In the genomic region with DNA sequence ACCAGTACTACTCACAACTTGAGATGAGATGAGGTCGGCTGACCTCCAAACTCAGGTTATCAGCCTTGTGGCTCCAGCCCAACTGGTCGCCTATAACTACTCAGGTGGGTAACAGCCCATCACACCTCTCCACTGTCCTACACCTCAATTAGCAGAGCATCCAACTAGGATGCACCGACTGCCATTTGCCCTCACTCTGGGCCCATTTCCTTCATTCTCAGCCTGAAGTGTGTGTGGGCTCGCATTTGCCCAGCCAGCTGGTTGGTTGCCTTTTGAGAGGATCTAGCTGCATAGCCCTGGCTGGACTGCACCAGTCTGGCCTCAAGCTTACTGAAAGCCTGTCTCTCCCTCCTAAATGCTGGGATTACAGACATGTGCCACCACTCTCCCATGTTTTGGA, we compare ENCODE assay signal across 26 mouse cellular contexts. TPM values are rescaled to one million over a fixed set of nuclear protein-coding genes. Genes with fewer than 3 reads are reported as not detected.
DNase-seq lines count a peak whose midpoint lies in the region; ATAC-seq and TF ChIP-seq lines count a peak whose summit lies in the region.
"Had no signal": no experiment of that assay in that cellular context is flagged by ENCODE, and none has a peak within 500 bp of the region (broad histone marks: within the 10 kb centered on the region; RNA-seq: fewer than 3 reads in every experiment).

No protein-coding gene starts in this region.

- no peak overlapping the region for H3K9ac ChIP-seq in forebrain, postnatal 0 days
- no peak overlapping the region for H3K9ac ChIP-seq in forebrain, embryonic 16.5 days (replicated peaks; ENCODE audit: low read depth, low read length)
- H3K9ac ChIP-seq in CH12.LX (ENCODE audit: insufficient read depth, low read depth), result no peak overlapping the region
- H3K9ac ChIP-seq: embryonic facial prominence, embryonic 12.5 days; forebrain, embryonic 12.5 days had no signal

- DNase-seq in forebrain, postnatal 0 days, result no peak
- no peak for DNase-seq in layer of hippocampus, adult 2 months (ENCODE audit: low spot score in 2 of 2)
- no peak for DNase-seq in layer of hippocampus, adult 9-10 months (ENCODE audit: low spot score)
- DNase-seq in CH12.LX (ENCODE audit: extremely low read depth), result no peak
- DNase-seq in right cerebral cortex, postnatal 25 days, result no peak
- DNase-seq in cerebellum, adult 9-11 months, result no peak
- DNase-seq: adrenal gland, adult 8-10 months; adrenal gland, postnatal 14 days; adrenal gland, postnatal 36 days; B cell, adult 2 months; cerebellum, adult 9-10 months; cerebellum, postnatal 14 days; cerebellum, postnatal 36 days had no signal

- 83% methylated on average over 4 of the region's 4 CpGs for WGBS in forebrain, postnatal 0 days
- WGBS in forebrain, embryonic 16.5 days, result 88% methylated on average over 4 of the region's 4 CpGs

- no peak for TF ChIP-seq CTCF in forebrain, postnatal 0 days (IDR thresholded peaks at IDR 0.05; ENCODE audit: low read depth)
- TF ChIP-seq CTCF in layer of hippocampus, adult 2 months (conservative IDR thresholded peaks at IDR 0.05), result no peak
- no peak for TF ChIP-seq CTCF in CH12.LX (conservative IDR thresholded peaks at IDR 0.05 in 1 of 2, IDR thresholded peaks at IDR 0.05 in 1 of 2; ENCODE audit: low read depth in 2 of 2, low read length in 2 of 2)
- no peak for TF ChIP-seq CTCF in cortical plate, adult 2 months (IDR thresholded peaks at IDR 0.05; ENCODE audit: extremely low read depth, insufficient read depth, low read length)

- H3K4me3 ChIP-seq in forebrain, postnatal 0 days (ENCODE audit: low read depth, low read length), result no peak overlapping the region
- no peak overlapping the region for H3K4me3 ChIP-seq in forebrain, embryonic 16.5 days (replicated peaks; ENCODE audit: low read length)
- no peak overlapping the region for H3K4me3 ChIP-seq in layer of hippocampus, adult 2 months
- H3K4me3 ChIP-seq in CH12.LX (replicated peaks in 1 of 3; ENCODE audit: low read depth in 2 of 3, low read length in 2 of 3, poor library complexity in 1 of 3), result no peak overlapping the region
- H3K4me3 ChIP-seq in cortical plate, adult 2 months (ENCODE audit: insufficient read depth, low read length), result no peak overlapping the region
- H3K4me3 ChIP-seq: embryonic facial prominence, embryonic 10.5 days; embryonic facial prominence, embryonic 12.5 days; erythroblast, embryonic 14.5 days; forebrain, embryonic 10.5 days; forebrain, embryonic 12.5 days had no signal

- peaks cover 27% of the 10 kb centered on the region for H3K79me2 ChIP-seq in CH12.LX (replicated peaks; ENCODE audit: control insufficient read depth, extremely low read depth, insufficient read depth, poor library complexity, severe bottlenecking)

- no peak for TF ChIP-seq EP300 in CH12.LX (IDR thresholded peaks at IDR 0.05; ENCODE audit: low read length)

- H3K27ac ChIP-seq in forebrain, postnatal 0 days (ENCODE audit: low read depth, low read length), result 0 out of 2 replicates have a peak overlapping the region, but pooled peaks have one; percentile 21
- no peak overlapping the region for H3K27ac ChIP-seq in forebrain, embryonic 16.5 days (ENCODE audit: low read length)
- peak overlapping the region; percentile 67; the same call in 1 of the 2 replicates for H3K27ac ChIP-seq in layer of hippocampus, adult 2 months
- peak overlapping the region; percentile 2; the same call in 1 of the 2 replicates for H3K27ac ChIP-seq in CH12.LX (ENCODE audit: insufficient read depth, low read depth)
- no peak overlapping the region for H3K27ac ChIP-seq in cortical plate, adult 2 months (ENCODE audit: insufficient read depth, low read length)
- H3K27ac ChIP-seq: embryonic facial prominence, embryonic 10.5 days; embryonic facial prominence, embryonic 12.5 days; forebrain, embryonic 10.5 days; forebrain, embryonic 12.5 days had no signal

- ATAC-seq in forebrain, postnatal 0 days, result no peak
- no peak for ATAC-seq in forebrain, embryonic 16.5 days
- ATAC-seq: activated CD4-positive, CD25-positive, alpha-beta regulatory T cell, adult 4 months; CD4-positive, CD25-positive, alpha-beta regulatory T cell, adult 4 months; forebrain, embryonic 14.5 days; Patski had no signal

- TF ChIP-seq RAD21 in CH12.LX (IDR thresholded peaks at IDR 0.05; ENCODE audit: low read depth, low read length), result no peak

- no peak for TF ChIP-seq POLR2A in CH12.LX (IDR thresholded peaks at IDR 0.05; ENCODE audit: low read depth, low read length)
- TF ChIP-seq POLR2A in cortical plate, adult 2 months (IDR thresholded peaks at IDR 0.05; ENCODE audit: extremely low read depth, insufficient read depth, low read length), result 0 out of 2 replicates have a peak, but pooled peaks have one; percentile 5

- no peak overlapping the region for H3K4me2 ChIP-seq in forebrain, postnatal 0 days (ENCODE audit: low read depth)
- no peak overlapping the region for H3K4me2 ChIP-seq in forebrain, embryonic 16.5 days (ENCODE audit: low read length)
- H3K4me2 ChIP-seq in CH12.LX (ENCODE audit: insufficient read depth, low read depth, poor library complexity, severe bottlenecking), result no peak overlapping the region
- H3K4me2 ChIP-seq: embryonic facial prominence, embryonic 12.5 days; forebrain, embryonic 12.5 days had no signal

- H3K27me3 ChIP-seq in forebrain, postnatal 0 days (ENCODE audit: insufficient read depth, low read length), result no peaks in the 10 kb centered on the region
- H3K27me3 ChIP-seq in forebrain, embryonic 16.5 days (replicated peaks; ENCODE audit: control insufficient read depth, insufficient read depth, low read length), result no peaks in the 10 kb centered on the region
- no peaks in the 10 kb centered on the region for H3K27me3 ChIP-seq in CH12.LX (replicated peaks)
- H3K27me3 ChIP-seq: embryonic facial prominence, embryonic 12.5 days; forebrain, embryonic 12.5 days; Patski had no signal

- no peaks in the 10 kb centered on the region for H3K9me3 ChIP-seq in forebrain, postnatal 0 days (ENCODE audit: low read length)
- H3K9me3 ChIP-seq in forebrain, embryonic 16.5 days (ENCODE audit: control insufficient read depth, low read length), result no peaks in the 10 kb centered on the region
- H3K9me3 ChIP-seq in CH12.LX (replicated peaks; ENCODE audit: low read length), result no peaks in the 10 kb centered on the region
- H3K9me3 ChIP-seq: embryonic facial prominence, embryonic 10.5 days; embryonic facial prominence, embryonic 12.5 days; forebrain, embryonic 10.5 days; forebrain, embryonic 12.5 days; G1E had no signal

- H3K4me1 ChIP-seq in forebrain, postnatal 0 days (ENCODE audit: insufficient read depth), result 0 out of 2 replicates have a peak, but pooled peaks cover 7% of the 10 kb centered on the region
- peaks cover 18% of the 10 kb centered on the region for H3K4me1 ChIP-seq in forebrain, embryonic 16.5 days (replicated peaks; ENCODE audit: control insufficient read depth, insufficient read depth, low read length)
- peaks cover 6 to 34% of the 10 kb centered on the region in 2 experiments; a peak in 3 of 4 replicates for H3K4me1 ChIP-seq in CH12.LX (ENCODE audit: control insufficient read depth in 1 of 2, insufficient read depth in 2 of 2)
- no peaks in the 10 kb centered on the region for H3K4me1 ChIP-seq in cortical plate, adult 2 months (ENCODE audit: control insufficient read depth, insufficient read depth, low read length)

- peaks cover 50% of the 10 kb centered on the region for H3K36me3 ChIP-seq in forebrain, postnatal 0 days (ENCODE audit: insufficient read depth)
- peaks cover 36% of the 10 kb centered on the region for H3K36me3 ChIP-seq in forebrain, embryonic 16.5 days (ENCODE audit: control insufficient read depth, insufficient read depth)
- H3K36me3 ChIP-seq in CH12.LX (replicated peaks in 1 of 2; ENCODE audit: control insufficient read depth in 1 of 2, insufficient read depth in 1 of 2, low read length in 1 of 2), result peaks cover 45 to 69% of the 10 kb centered on the region in 2 experiments

- dilution Hi-C loops in CH12.LX (cut with MboI; ENCODE audit: extremely low pct_ligation_motif_present, extremely low pct_unique_long_range_greater_than_20kb, low sequenced_read_pairs), result no loop called here

- in situ Hi-C loops in CH12.LX (cut with MboI; ENCODE audit: low pct_ligation_motif_present, low pct_unique_long_range_greater_than_20kb, low sequenced_read_pairs), result loop anchor here (25.0 kb wide), 1 partner anchor 305 kb away; no protein-coding TSS in a partner anchor

RNA-seq across cellular contexts. Expression of gene Nme2, which starts 1.7 kb away (rescaled TPM):
- total RNA-seq in forebrain, postnatal 0 days (2014; rRNA removed), result 299 and 495 TPM in 2 replicates
- polyA plus RNA-seq in forebrain, postnatal 0 days (2015; fragmentation: Nextera tagmentation; extraction: Ambion mirVana), result 195 and 278 TPM in 2 replicates
- 86.5 and 106 TPM in 2 replicates for polyA plus RNA-seq in forebrain, embryonic 16.5 days (2015; fragmentation: Nextera tagmentation; extraction: Ambion mirVana)
- total RNA-seq in layer of hippocampus, adult 2 months (2021), result 100 to 1,000 TPM in 1 of 2 experiments, 10 to 100 TPM in 1; 80.1 to 110 TPM
- total RNA-seq in CH12.LX (2012; rRNA removed), result 1,722 and 2,105 TPM in 2 replicates
- 1,555 and 1,586 TPM in 2 replicates for total RNA-seq in CH12.LX (2014; rRNA removed)
- 945 and 1,140 TPM in 2 replicates for polyA plus RNA-seq in CH12.LX (2012; ENCODE audit: insufficient read length, low read depth)
- polyA plus RNA-seq in cortical plate, adult 2 months (2012; rRNA removed), result 108 and 129 TPM in 2 replicates

RNA-seq across cellular contexts. Expression of gene Gm20390, which starts 10.3 kb away (rescaled TPM):
- 90.4 and 115 TPM in 2 replicates for total RNA-seq in forebrain, postnatal 0 days (2014; rRNA removed)
- 448 and 574 TPM in 2 replicates for polyA plus RNA-seq in forebrain, postnatal 0 days (2015; fragmentation: Nextera tagmentation; extraction: Ambion mirVana)
- 347 and 368 TPM in 2 replicates for polyA plus RNA-seq in forebrain, embryonic 16.5 days (2015; fragmentation: Nextera tagmentation; extraction: Ambion mirVana)
- total RNA-seq in layer of hippocampus, adult 2 months (2021), result 100 to 1,000 TPM in 1 of 2 experiments, 10 to 100 TPM in 1; 96.8 to 111 TPM
- total RNA-seq in CH12.LX (2012; rRNA removed) (717 and 896 TPM in 2 replicates), CH12.LX (2014; rRNA removed) (136 and 137 TPM in 2 replicates)
- 691 and 791 TPM in 2 replicates for polyA plus RNA-seq in CH12.LX (2012; ENCODE audit: insufficient read length, low read depth)
- 67.5 and 82.7 TPM in 2 replicates for polyA plus RNA-seq in cortical plate, adult 2 months (2012; rRNA removed)
- total RNA-seq: common myeloid progenitor, adult 5-6 weeks had no signal

RNA-seq across cellular contexts. Expression of gene Nme1, which starts 10.6 kb away (rescaled TPM):
- 60.0 and 103 TPM in 2 replicates for total RNA-seq in forebrain, postnatal 0 days (2014; rRNA removed)
- polyA plus RNA-seq in forebrain, postnatal 0 days (2015; fragmentation: Nextera tagmentation; extraction: Ambion mirVana), result 361 and 415 TPM in 2 replicates
- polyA plus RNA-seq in forebrain, embryonic 16.5 days (2015; fragmentation: Nextera tagmentation; extraction: Ambion mirVana), result 267 and 357 TPM in 2 replicates
- 10 to 100 TPM; 68.7 to 75.0 TPM for total RNA-seq in layer of hippocampus, adult 2 months (2021)
- 187 and 253 TPM in 2 replicates for total RNA-seq in CH12.LX (2012; rRNA removed)
- total RNA-seq in CH12.LX (2014; rRNA removed), result 443 and 488 TPM in 2 replicates
- polyA plus RNA-seq in CH12.LX (2012; ENCODE audit: insufficient read length, low read depth), result 129 and 170 TPM in 2 replicates
- polyA plus RNA-seq in cortical plate, adult 2 months (2012; rRNA removed), result 220 and 244 TPM in 2 replicates

RNA-seq across cellular contexts. Expression of gene Spag9, which starts 38.1 kb away (rescaled TPM):
- total RNA-seq in forebrain, postnatal 0 days (2014; rRNA removed), result 127 and 155 TPM in 2 replicates
- polyA plus RNA-seq in forebrain, postnatal 0 days (2015; fragmentation: Nextera tagmentation; extraction: Ambion mirVana), result 50.0 and 67.1 TPM in 2 replicates
- 99.1 and 108 TPM in 2 replicates for polyA plus RNA-seq in forebrain, embryonic 16.5 days (2015; fragmentation: Nextera tagmentation; extraction: Ambion mirVana)
- total RNA-seq in layer of hippocampus, adult 2 months (2021), result 100 to 1,000 TPM; 213 to 217 TPM
- 21.0 TPM in 2 replicates for total RNA-seq in CH12.LX (2012; rRNA removed)
- 22.5 and 22.6 TPM in 2 replicates for total RNA-seq in CH12.LX (2014; rRNA removed)
- 30.7 and 32.1 TPM in 2 replicates for polyA plus RNA-seq in CH12.LX (2012; ENCODE audit: insufficient read length, low read depth)
- polyA plus RNA-seq in cortical plate, adult 2 months (2012; rRNA removed), result 126 and 130 TPM in 2 replicates

Comparison
In these comparisons a context has a peak if more than half of its experiments do, and no peak if none do; other contexts are left out.
1. H3K27ac ChIP-seq: peak in forebrain, postnatal 0 days (single experiment), layer of hippocampus, adult 2 months (single experiment) and CH12.LX (single experiment); none in forebrain, embryonic 16.5 days (single experiment) and cortical plate, adult 2 months (single experiment).